Mouse (Mus musculus) intestine, embryonic 15.5 days (tissue): ENCODE data around the gene Cox5a. TPM values are rescaled to one million over a fixed set of nuclear protein-coding genes. Genes with fewer than 3 reads are reported as not detected.

Experiments
- ATAC-seq: fragments of 200-750 bp; cut with Nextera tagmentation; 2 replicates; pipeline ENCODE4 v1.8.0; 2017; ENCODE audit warnings: moderate TSS enrichment, moderate library complexity
- H3K27ac ChIP-seq: fragments of 300-500 bp; sonication (generic); 2 replicates; pipeline ENCODE4 v1.5.1; 2015; ENCODE audit warnings: mild to moderate bottlenecking, inconsistent platforms
- H3K27me3 ChIP-seq: fragments of 300-500 bp; sonication (generic); replicated peaks from 2 replicates; pipeline ENCODE4 v1.6.1; 2015; ENCODE audit warnings: inconsistent platforms
- H3K36me3 ChIP-seq: fragments of 300-500 bp; sonication (generic); 2 replicates; pipeline ENCODE4 v1.6.1; 2015; ENCODE audit warnings: inconsistent platforms
- H3K4me1 ChIP-seq: fragments of 300-500 bp; sonication (generic); replicated peaks from 2 replicates; pipeline ENCODE4 v1.6.1; 2015; ENCODE audit warnings: inconsistent platforms
- H3K4me2 ChIP-seq: fragments of 300-500 bp; sonication (generic); replicated peaks from 2 replicates; pipeline ENCODE4 v1.6.1; 2015; ENCODE audit warnings: mild to moderate bottlenecking, inconsistent platforms
- H3K4me3 ChIP-seq: fragments of 300-500 bp; sonication (generic); replicated peaks from 2 replicates; pipeline ENCODE4 v1.5.1; 2015; ENCODE audit warnings: inconsistent platforms
- H3K9ac ChIP-seq: fragments of 300-500 bp; sonication (generic); 2 replicates; pipeline ENCODE4 v1.6.1; 2015; ENCODE audit warnings: inconsistent platforms
- H3K9me3 ChIP-seq: fragments of 300-500 bp; sonication (generic); 2 replicates; pipeline ENCODE4 v1.6.1; 2016; ENCODE audit warnings: inconsistent platforms
- WGBS: fragments of 180-500 bp; shearing (Covaris S2); methylation state at CpG from one replicate; pipeline ENCODE4 v1.1.7; 2015; 5-methylcytosine and 5-hydroxymethylcytosine counted together
- polyA plus RNA-seq: library from polyadenylated mRNA; unstranded; fragments of >200 nt; fragmentation: Nextera tagmentation; extraction: Ambion mirVana; gene quantifications from 2 replicates; pipeline ENCODE4 v1.2.1, GENCODE M21; 2015

The Cox5a gene
- polyA plus RNA-seq, 1 experiment from 2014 or later = 895 TPM

- Histone ChIP-seq H3K36me3 (peaks cover 26% of the 10 kb centered on the region), H3K4me3 (peak overlapping the region; percentile 96), H3K27ac (no peak overlapping the region), H3K27me3 (no peaks in the 10 kb centered on the region), H3K4me1 (peaks cover 12% of the 10 kb centered on the region), H3K9me3 (no peaks in the 10 kb centered on the region), H3K4me2 (peak overlapping the region; percentile 75; the same call in 1 of the 2 replicates), H3K9ac (no peak overlapping the region)
- ATAC-seq = no peak
- 84% methylated on average over 5 of the region's 5 CpGs for WGBS
Observed at GRCm38 (mm10) chr9:57536362-57536761, 15.3 kb downstream of the Cox5a start.

- H3K4me3 ChIP-seq = peak within 1 kb of the TSS; percentile 96
- peak within 1 kb of the TSS; percentile 88 for H3K9ac ChIP-seq
- H3K27ac ChIP-seq = peak within 1 kb of the TSS; percentile 86
- peak within 1 kb of the TSS; percentile 75 for H3K4me2 ChIP-seq
- H3K9me3 ChIP-seq = no peaks in the 10 kb centered on the region
- H3K36me3 ChIP-seq = peaks cover 29% of the 10 kb centered on the region
- H3K4me1 ChIP-seq = peaks cover 14% of the 10 kb centered on the region
- WGBS = 2% methylated on average over 45 of the region's 45 CpGs
- peak; percentile 93 for ATAC-seq
- H3K27me3 ChIP-seq = no peaks in the 10 kb centered on the region
Observed at GRCm38 (mm10) chr9:57537044-57537727, 16.1 kb downstream of the Cox5a start, which contains the start of gene Fam219b. Gene Fam219b, plus strand, starts transcription at chr9:57537528.

GRCm38 (mm10) chr9:57537728-57538181 lies 16.7 kb downstream of the Cox5a start:
- Histone ChIP-seq H3K27ac (peak overlapping the region; percentile 86), H3K4me1 (peaks cover 12% of the 10 kb centered on the region), H3K27me3 (no peaks in the 10 kb centered on the region), H3K4me2 (peak overlapping the region; percentile 75), H3K4me3 (peak overlapping the region; percentile 96), H3K36me3 (peaks cover 24% of the 10 kb centered on the region), H3K9me3 (no peaks in the 10 kb centered on the region), H3K9ac (peak overlapping the region; percentile 88)
- 1% methylated on average over 24 of the region's 24 CpGs for WGBS
- peak; percentile 71; the same call in 1 of the 2 replicates for ATAC-seq

GRCm38 (mm10) chr9:57539550-57539949 lies 18.5 kb downstream of the Cox5a start:
- Histone ChIP-seq H3K4me1 (peaks cover 12% of the 10 kb centered on the region), H3K36me3 (peaks cover 34% of the 10 kb centered on the region), H3K9ac (no peak overlapping the region), H3K4me2 (no peak overlapping the region), H3K9me3 (no peaks in the 10 kb centered on the region), H3K4me3 (no peak overlapping the region), H3K27ac (no peak overlapping the region), H3K27me3 (no peaks in the 10 kb centered on the region)
- ATAC-seq = no peak
- 80% methylated on average over 2 of the region's 2 CpGs for WGBS

GRCm38 (mm10) chr9:57541312-57541711 lies 20.2 kb downstream of the Cox5a start:
- H3K36me3 ChIP-seq = peaks cover 41% of the 10 kb centered on the region

GRCm38 (mm10) chr9:57543951-57544350 lies 22.9 kb downstream of the Cox5a start:
- no peaks in the 10 kb centered on the region for H3K27me3 ChIP-seq

More at GRCm38 (mm10) chr9:57541312-57541711, 20.2 kb downstream of the Cox5a start:
- Histone ChIP-seq H3K9me3 (no peaks in the 10 kb centered on the region), H3K4me3 (no peak overlapping the region), H3K27ac (peak overlapping the region; percentile 18; the same call in 1 of the 2 replicates), H3K9ac (no peak overlapping the region), H3K27me3 (no peaks in the 10 kb centered on the region), H3K4me2 (no peak overlapping the region), H3K4me1 (peaks cover 12% of the 10 kb centered on the region)
- 7% methylated on average over 1 of the region's 1 CpGs for WGBS
- ATAC-seq = no peak

GRCm38 (mm10) chr9:57547287-57547686 lies 26.2 kb downstream of the Cox5a start:
- Histone ChIP-seq H3K4me3 (no peak overlapping the region), H3K4me2 (no peak overlapping the region), H3K27me3 (no peaks in the 10 kb centered on the region), H3K9me3 (no peaks in the 10 kb centered on the region), H3K9ac (no peak overlapping the region), H3K36me3 (peaks cover 34% of the 10 kb centered on the region), H3K27ac (no peak overlapping the region), H3K4me1 (peaks cover 21% of the 10 kb centered on the region)
- ATAC-seq = no peak
- WGBS = 67% methylated on average over 5 of the region's 5 CpGs

More at GRCm38 (mm10) chr9:57543951-57544350, 22.9 kb downstream of the Cox5a start:
- Histone ChIP-seq H3K27ac (no peak overlapping the region), H3K4me3 (no peak overlapping the region), H3K4me2 (no peak overlapping the region), H3K9me3 (no peaks in the 10 kb centered on the region), H3K4me1 (peaks cover 5% of the 10 kb centered on the region; the same call in 1 of the 2 replicates), H3K36me3 (peaks cover 52% of the 10 kb centered on the region), H3K9ac (no peak overlapping the region)
- WGBS = 75% methylated on average over 3 of the region's 3 CpGs
- no peak for ATAC-seq

- no peaks in the 10 kb centered on the region for H3K27me3 ChIP-seq
- H3K9ac ChIP-seq = no peak overlapping the region
- H3K4me1 ChIP-seq = peaks cover 21% of the 10 kb centered on the region
- peaks cover 34% of the 10 kb centered on the region for H3K36me3 ChIP-seq
- H3K27ac ChIP-seq = no peak overlapping the region
- 84% methylated on average over 11 of the region's 11 CpGs for WGBS
- no peak overlapping the region for H3K4me2 ChIP-seq
- no peak overlapping the region for H3K4me3 ChIP-seq
- ATAC-seq = no peak
- no peaks in the 10 kb centered on the region for H3K9me3 ChIP-seq
Observed at GRCm38 (mm10) chr9:57547869-57548268, 26.8 kb downstream of the Cox5a start.

- Histone ChIP-seq H3K36me3 (peaks cover 24% of the 10 kb centered on the region), H3K4me1 (peaks cover 21% of the 10 kb centered on the region), H3K4me2 (no peak overlapping the region), H3K4me3 (no peak overlapping the region), H3K27ac (0 out of 2 replicates have a peak overlapping the region, but pooled peaks have one; percentile 77), H3K9ac (no peak overlapping the region), H3K9me3 (no peaks in the 10 kb centered on the region), H3K27me3 (no peaks in the 10 kb centered on the region)
- no peak for ATAC-seq
- WGBS = 94% methylated on average over 4 of the region's 4 CpGs
Observed at GRCm38 (mm10) chr9:57549186-57549585, 28.1 kb downstream of the Cox5a start.

- peaks cover 17% of the 10 kb centered on the region for H3K36me3 ChIP-seq
- peak; percentile 83 for ATAC-seq
- peak overlapping the region; percentile 28 for H3K4me2 ChIP-seq
- 59% methylated on average over 11 of the region's 11 CpGs for WGBS
- no peak overlapping the region for H3K9ac ChIP-seq
- H3K9me3 ChIP-seq = no peaks in the 10 kb centered on the region
- H3K27me3 ChIP-seq = no peaks in the 10 kb centered on the region
- peak overlapping the region; percentile 77 for H3K27ac ChIP-seq
- peaks cover 21% of the 10 kb centered on the region for H3K4me1 ChIP-seq
- no peak overlapping the region; the same call in 1 of the 2 replicates for H3K4me3 ChIP-seq
Observed at GRCm38 (mm10) chr9:57550126-57550862, 29.2 kb downstream of the Cox5a start.

- 0 out of 2 replicates have a peak within 1 kb of the TSS, but pooled peaks have one; percentile 28 for H3K27ac ChIP-seq
- 1% methylated on average over 28 of the region's 28 CpGs for WGBS
- ATAC-seq = peak; percentile 54
- H3K9me3 ChIP-seq = no peaks in the 10 kb centered on the region
- peak within 1 kb of the TSS; percentile 80 for H3K4me2 ChIP-seq
- H3K4me1 ChIP-seq = peaks cover 21% of the 10 kb centered on the region
- H3K27me3 ChIP-seq = no peaks in the 10 kb centered on the region
- peak within 1 kb of the TSS; percentile 60 for H3K9ac ChIP-seq
- H3K36me3 ChIP-seq = peaks cover 10% of the 10 kb centered on the region
- H3K4me3 ChIP-seq = peak within 1 kb of the TSS; percentile 56
Observed at GRCm38 (mm10) chr9:57552139-57552887, 31.2 kb downstream of the Cox5a start, which contains the start of gene Mpi. Gene Mpi, minus strand, starts transcription at chr9:57552763.
